Mouse (Mus musculus) adrenal gland, adult 18-20 months (tissue): ENCODE data around the gene Mvb12b. TPM values are rescaled to one million over a fixed set of nuclear protein-coding genes. Genes with fewer than 3 reads are reported as not detected.

Source experiments
- DNase-seq, 2 experiments: peaks; one replicate each; pipeline ENCODE4 v3.0.0; 2021 to 2022; ENCODE audit warnings: low spot score in 2 of 2
- total RNA-seq, 2 experiments: library from RNA; stranded (reverse); gene quantifications; 1 replicate in 1 of 2; 2 replicates in 1 of 2; pipeline ENCODE4 v1.2.3; 2021

Gene Mvb12b
- total RNA-seq, 2 experiments from 2014 or later, result 17.4 to 21.9 TPM

DNA sequence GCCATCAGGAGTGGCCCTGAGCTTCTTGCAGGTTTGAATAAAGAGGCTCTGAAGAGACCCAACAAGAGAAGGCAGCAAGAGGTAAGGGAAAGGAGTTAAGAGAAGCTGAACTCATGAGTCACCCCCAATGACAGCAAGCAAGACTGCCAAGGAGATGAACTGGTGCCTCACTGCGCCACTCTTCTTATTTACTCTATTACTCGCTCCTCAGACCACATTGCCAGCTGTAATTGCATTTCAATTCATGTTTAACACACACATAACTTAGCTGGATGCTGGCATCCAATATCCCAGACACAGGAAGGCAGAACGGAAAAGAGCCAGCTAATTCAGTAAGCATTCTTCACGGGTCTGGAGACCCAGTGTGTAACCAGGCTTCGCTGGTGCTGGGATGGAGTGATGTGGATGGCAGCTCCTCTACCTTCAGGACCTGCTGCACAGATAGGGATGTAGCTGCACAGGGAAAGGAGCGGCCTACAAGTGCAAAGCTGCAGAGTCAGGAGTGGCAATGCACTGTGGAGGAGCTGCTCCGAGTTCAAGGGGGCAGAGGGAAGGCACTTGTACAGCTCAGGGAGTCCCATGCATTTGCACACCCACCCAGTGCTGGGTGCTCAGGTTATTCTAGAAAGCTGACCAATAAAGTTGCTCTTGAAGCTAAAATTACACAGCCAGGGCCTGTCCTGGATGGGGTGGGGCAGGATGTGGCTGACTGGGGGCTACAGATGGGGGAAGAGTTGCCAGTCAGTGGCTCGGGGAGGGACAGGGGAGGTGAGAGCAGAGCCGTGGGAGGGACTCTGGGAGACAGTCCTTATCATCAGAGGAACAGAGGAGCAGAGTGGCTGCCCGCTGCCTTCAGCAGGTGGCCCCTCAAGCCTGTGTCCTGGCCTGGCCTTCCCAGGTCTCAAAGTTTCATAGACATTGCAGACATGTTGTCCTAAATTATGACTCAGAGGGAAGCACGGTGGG lies 34.5 kb downstream of the Mvb12b start:
- DNase-seq, result no peak

DNA sequence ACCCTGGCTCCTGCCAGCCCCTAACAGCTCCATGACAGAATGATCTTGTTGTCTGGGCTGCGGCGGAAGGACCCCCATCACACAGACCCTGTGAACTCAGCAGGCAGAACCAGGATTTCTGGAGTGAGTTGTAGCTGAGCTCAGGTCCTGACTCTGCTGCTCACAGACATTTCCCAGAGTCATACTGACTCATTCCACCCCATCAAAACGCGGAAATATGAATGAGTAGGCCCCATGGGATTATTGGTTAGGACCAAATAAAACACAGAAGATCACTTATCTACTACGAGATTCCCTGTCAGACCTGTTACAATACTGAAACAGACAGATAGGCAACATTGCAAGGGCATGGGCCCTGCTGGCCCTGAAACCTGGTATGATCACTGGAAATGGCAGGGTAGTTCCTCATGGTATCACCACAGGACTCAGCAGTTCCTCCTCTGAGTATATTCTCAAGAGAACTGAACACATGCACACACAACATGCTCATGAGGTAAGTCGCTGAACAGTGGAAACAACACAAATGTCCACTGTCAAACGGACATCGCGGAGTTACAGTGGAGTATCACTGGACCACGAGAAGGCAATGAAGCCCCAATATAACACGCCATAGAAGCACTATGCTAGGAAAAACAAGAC lies 40.4 kb downstream of the Mvb12b start:
- DNase-seq, result no peak

DNA sequence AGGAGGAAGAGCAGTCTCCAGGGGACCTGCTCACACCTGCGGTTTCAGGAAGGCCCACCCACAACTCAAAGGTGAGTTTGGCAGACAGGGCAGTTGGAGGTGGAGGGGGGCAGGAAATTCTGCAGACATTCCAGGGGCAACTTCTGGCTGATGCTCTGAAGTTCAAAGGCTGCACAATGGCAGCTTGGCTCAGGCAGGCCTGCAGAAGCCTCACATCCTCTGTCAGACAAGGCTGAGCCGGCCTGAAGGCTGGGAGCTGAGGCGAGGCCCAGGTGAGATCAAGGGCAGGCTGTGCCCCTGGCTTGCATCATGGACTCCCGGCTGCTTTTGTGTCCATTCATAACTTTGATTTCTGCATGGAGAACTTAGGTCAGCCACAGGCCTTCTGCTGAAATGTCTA lies 41.1 kb downstream of the Mvb12b start:
- DNase-seq, result no peak

DNA sequence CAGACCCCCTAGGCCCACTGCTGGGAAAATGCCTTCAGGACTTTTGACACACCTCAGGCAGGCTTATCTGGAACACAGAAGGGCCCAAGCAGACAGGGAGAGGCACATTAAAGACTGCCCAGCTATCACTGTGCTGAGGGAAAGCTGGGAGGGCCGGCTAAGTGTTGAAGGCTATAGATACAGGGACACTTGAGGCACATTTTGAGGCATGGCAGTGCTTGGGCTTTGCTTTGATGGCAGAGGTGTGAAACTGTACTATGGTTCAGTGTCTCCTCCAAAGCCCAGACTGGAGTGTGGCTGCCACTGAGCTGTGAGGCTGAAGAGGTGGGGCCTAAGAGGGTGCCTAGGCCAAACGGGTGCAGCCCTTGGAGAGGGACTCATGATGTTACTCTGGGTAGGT lies 44.1 kb downstream of the Mvb12b start:
- no peak for DNase-seq

DNA sequence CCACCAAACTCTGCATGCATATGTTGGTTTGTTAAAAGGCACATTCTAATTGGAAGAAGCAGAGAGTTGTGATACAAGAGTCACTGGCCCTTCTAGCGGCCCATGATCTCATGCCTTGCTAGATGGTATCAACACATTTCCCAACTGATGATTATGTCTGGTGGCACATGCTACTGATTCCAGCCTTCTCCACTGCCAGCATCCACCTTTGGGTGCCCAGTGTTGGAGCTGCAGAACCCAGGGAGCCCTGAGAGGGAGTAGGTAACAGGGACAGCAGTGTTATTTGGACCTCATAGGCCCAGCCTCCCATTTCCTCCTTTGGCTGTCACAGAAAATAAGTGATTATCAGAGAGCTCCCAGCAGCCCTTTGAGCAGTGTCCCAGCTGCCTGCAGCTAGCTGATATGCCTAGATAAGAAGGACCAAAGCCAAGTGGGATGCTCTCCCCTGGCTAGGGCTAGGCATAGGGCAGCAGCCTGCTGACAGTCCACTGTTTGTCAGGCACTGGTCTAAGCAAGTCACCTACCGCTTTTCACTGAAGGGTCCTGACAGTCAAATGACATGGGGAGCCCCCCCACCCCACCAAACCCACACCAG lies 44.7 kb downstream of the Mvb12b start:
- DNase-seq, result no peak

DNA sequence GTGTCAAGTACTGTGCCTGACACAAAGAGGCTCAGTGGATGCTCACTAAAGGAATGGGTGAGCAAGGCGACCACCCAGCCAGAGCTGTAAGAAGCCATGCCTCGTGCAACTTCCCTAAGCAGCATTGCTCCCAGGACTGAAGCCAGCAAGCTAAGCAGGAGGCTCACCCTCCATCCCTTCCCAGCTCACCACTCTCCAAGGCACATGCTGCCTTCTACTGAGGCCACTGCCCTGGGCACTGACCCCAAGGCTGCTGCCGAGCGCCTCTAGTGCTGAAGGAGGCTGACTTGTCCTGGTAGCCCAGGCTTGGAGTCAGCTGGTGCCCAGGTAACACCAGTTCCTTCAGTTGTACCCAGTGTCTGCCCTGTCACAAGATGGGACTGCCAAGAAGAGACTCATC lies 45.8 kb downstream of the Mvb12b start:
- DNase-seq, result no peak

DNA sequence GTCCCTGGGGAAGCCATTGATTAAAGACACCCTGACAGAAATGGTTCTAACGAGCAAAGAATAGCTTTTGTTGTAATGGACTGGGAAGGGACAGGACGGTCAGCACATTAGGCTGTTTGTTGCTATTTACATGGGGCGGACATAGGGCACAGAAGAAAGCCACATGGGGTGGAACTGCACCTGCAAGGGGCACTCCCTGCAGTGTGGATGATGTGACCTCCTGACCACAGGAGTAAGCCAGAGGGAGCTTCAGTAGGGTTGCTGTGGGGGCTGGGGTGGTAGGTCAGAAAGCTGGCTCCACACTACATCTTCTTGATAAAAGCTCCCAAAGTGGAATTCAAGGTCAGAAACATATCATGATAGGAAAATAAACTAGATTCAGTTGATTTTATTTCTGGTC lies 47.3 kb downstream of the Mvb12b start:
- DNase-seq, result no peak

DNA sequence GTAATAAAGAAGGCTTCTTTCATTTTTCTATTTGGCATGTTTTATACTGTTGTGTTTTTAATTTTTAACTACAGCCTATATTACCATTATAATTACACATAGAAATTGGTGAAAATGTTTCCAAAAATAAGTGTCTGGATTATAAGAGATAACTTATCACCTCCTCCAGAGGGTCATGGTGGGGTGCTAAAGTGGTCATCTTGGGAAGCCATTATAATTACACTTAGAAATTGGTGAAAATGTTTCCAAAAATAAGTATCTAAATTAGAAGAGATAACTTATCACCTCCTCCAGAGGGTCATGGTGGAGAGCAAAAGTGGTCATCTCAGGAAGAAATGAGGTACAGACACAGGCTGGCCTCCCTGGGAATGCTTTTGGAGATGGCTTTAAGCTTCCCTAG lies 48.5 kb downstream of the Mvb12b start:
- no peak for DNase-seq

DNA sequence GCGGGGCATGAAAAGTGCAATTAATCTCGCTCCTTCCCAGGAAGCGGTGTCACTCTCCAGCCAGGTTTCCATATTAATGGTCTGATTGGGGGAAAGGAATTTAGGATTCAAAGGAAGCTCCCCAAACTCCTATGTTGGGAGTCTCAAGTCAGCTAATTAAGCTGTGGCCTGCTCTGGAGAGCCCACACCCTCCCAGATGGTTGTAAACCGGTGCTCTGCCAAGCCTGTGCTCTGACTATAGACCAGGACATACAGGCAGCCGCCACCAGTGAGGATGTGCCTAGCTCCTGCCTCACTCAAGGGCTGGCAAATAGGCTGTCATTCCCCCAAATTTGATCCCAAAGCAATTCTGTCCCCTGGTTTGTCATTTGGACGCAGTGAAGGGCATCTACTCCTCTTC lies 50.4 kb downstream of the Mvb12b start:
- no peak for DNase-seq

DNA sequence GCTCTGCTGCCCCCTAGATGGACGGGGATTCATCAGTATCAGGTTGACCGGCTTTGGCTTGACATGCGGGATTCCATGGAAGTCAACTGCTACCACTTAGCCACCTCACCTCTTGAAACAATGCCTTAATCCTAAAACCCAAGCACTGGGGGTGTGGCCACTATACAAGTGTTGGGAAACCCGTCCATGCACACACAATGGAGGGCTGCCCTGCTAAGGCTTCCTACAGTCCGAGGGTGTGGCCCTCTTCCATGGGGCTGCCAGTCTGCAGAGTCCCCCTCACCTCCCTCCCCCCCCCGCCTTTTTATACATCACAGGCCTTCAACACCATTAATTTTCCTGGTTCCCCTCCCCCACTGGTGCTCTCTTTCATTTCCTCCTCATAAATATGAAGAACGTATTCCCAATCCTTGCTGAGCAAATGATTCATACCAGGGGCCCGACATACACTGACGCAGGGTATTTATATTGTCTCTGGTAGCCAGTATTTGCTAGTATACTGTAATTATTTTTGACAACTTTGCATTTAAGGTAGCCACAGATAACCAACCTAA lies 51.0 kb downstream of the Mvb12b start:
- no peak for DNase-seq

DNA sequence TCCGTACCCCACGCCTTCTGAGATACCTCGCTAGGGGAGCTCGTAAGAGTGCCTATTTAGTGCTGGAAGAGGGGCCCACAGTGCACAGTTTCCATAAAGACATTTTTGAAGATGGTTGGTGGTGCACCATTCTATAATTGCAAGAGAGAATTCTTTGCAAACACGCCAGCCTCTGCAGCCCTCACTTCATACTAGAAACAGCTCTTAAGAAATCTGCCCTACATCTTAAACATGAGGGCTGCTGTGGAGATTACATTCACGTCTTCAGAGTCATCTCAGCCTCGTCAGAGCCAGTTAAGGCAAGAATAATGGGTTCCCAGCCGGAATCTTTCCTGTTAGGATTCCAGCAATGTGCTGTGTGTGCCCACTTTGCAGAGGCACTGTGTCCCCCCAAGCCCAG lies 52.7 kb downstream of the Mvb12b start:
- DNase-seq, result no peak

DNA sequence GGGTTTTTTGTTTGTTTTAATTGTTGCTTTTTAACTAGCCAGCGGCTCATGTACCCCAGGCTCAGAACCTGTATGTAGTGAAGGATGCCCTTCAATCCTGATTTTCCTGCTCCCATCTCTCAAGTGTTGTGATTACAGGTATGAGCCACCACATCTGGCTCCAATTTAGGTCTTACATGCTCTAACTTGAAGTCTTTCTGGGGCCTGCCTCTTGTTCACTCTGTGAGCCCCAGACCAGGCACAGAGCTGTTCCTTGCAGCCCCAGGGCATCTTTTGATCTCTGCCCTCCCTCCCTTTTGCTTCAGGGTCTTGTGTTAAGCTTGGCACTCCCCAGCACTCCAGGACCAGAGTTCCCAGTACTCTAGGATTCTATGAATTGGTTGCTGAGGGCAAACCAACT lies 53.8 kb downstream of the Mvb12b start:
- no peak for DNase-seq

DNA sequence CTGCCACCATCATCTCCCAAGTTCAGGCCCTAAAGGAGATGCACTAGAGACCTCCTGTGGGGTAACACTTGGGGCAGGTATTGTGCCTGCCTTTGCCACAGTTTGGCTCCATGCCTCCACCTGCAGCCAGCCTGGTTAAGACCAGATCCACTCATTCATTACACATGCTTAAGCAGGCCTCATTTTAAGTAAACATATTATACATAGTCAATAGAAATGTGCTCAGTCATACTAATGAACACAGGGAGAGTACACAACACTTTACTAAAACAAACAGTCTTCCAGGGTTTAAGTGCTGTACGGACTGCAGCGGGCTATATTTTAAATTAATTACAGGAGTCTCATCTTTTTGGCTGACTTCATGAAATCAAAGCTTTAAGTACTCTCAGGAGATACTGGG lies 57.9 kb downstream of the Mvb12b start:
- no peak for DNase-seq

DNA sequence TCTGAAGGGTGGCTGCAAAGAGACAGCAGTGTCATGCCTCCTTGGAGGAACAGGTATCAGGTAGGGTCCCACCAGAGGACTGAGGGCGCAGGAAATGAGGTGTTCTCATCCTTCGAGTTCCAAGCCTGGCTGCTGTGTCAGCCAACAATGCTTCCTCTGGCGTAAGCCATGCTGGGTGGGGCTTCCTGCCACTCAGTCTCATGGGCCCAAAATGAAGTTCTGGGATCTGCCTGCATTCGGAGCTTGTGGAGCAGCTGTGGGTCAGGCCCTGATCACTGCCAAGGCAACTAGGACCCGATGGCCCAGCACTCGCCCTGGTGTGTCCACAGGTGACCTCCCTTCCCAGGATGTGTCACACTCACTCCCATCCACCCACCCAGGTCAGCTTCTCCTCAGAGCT lies 61.0 kb downstream of the Mvb12b start:
- no peak for DNase-seq

DNA sequence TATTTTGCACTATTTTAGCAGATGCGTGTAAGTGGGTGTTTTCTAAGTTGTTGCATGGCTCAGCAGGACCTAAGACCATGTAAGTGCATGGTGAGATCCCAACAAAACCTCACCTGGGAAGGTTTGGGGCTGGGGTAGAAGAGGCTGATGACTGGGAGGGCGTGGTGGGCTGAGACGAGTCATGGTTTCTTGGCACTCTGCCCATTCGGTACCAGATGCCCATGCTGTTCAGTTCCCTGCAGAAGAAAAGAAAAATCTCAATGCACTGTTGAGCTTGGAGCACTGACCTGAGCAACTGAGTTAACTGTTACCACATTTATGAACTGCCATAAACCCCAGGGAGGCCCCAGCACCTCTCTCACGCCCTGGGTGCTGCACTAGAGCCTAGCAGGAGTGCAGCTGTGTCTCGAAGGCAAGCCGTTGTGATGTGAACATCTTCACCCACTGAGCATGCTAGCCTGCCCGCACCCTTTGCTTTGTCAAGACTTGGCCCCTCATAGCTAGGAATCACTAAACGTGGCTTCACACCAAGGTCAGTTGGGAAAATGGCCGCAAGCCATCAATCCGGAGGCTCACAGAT lies 62.7 kb downstream of the Mvb12b start:
- DNase-seq, result no peak

DNA sequence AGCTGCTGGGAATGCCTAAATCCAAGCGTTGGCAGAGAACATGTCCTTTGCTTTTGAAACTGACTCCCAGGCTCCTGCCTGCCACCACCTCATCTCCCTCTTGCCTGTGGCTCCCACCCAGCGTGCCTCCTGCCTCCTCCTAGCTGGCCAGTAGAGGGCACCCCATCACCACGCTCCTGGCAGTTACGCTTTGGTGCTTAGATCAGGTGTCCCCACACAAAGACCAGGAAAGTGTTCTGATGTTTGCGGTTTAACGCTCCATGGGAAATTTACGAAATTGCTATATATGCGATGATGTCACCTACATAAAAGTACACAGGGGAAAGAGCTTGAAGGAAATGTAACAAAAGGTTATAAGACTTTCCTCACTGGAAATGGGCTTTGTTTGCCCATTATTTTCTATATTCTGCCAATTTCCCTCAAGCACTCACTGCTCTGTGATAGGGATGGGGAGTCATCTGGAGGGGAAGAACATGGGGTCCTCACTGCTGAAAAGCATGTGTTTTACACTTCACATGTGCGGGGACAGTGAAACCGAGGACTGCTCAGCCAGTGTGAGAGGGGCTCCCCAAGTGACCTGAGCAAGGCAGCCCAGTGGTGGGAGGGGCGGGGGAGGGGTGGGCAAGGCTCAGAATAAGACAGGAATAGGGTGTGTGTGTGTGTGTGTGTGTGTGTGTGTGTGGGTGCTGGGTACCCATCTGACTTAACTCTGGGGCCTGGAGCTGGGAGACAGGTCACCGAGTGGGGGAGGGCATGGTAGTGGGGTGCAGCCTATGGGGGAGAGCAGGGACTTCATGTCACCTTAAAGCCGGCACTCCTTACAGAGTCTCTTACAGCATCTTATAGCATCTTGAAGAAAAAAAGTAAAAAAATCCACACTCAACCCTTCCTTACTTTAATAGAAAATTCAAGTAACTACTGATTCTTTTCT lies 65.8 kb downstream of the Mvb12b start:
- DNase-seq, result peak; percentile 81 to 83

DNA sequence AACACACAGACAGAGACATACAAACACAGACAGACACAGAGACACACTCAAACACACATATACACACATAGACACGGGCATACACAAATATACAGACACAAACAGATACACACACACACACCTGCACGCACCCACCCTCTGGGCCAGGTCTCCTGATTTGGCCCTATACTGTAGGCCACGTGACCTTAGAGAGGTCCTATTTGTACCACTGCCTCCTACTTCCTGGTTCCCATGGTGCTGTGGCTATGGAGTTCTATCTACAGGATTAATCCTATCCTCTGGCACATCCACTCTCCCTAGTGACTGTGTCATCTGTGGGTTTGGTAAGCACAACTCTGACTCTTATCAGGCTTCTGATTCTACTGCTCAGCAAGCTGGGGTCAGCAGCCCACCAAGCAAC lies 67.3 kb downstream of the Mvb12b start:
- no peak for DNase-seq

DNA sequence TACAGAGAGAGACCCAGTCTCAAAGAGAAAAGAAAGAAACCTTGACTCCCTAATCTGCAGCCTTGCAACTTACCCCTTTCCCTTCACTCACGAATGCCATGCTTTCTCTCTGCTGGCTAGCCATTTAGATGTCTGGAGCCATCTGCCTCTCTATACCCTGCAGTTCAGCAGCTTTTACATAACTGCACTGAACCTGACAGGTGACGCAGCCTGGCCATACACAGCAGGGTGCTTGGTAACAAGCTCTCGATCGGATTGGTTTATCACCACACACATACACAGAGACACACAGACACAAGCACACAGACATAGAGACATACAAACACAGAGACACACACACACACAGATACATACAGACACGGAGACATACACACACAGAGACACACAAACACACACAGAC lies 67.7 kb downstream of the Mvb12b start:
- DNase-seq, result no peak

DNA sequence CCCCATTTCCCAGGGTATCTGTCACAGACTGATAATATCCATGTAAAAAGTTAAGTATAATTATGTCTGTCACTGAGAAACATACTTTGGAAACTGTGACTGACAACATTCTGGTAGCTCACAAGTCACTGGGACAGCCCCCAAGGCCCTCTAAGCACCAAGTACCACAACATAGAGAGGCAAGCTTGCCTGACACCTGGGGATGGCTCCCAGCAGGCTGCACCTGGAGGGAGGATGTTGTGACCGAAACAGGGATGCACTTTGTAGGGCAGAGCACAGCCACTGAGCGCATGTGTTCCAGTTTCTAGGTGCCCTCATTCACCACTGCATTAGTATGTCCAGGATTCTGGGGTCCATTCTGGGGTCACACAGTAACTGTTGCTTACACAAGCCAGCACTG lies 69.4 kb downstream of the Mvb12b start:
- DNase-seq, result no peak

DNA sequence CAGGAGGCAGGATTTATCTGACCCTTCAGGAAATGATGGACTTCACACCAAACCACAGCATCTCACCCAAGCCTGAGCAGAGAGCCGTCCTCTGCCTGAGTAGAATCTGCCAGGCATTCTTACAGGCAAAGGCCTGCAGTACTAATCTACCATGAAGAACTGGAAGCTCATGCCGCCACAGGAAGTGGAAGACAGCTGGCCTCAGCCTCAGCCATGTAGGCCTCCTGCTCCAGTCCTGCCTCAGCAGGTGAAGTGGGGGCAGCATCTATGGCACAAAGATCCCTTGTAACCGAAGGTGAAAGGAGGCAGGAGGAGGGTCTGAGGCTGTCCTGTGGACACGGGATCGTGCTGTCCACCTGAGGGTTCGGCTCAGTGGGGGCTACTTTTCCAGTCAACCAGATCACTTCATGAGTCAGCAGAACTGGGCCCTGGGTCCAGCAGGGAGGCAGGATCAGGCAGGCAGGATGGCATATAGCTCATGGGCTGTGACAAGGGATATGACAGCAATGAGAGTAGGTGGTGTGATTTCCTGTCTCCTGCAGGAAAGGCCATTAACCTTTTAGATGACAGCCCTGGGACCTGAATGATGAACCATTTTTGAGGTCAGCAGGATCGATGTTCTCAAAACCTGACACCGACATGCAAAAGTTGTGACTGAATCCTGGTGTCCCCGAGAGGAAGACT lies 69.9 kb downstream of the Mvb12b start:
- no peak for DNase-seq
